Comparison of ENCODE assay signal across 30 mouse cellular contexts in genomic region chr1:195371131-195371530, GRCm38 (mm10).
A peak's percentile ranks its signal among the peaks of the same experiment; 100 is the strongest.
DNase-seq lines count a peak whose midpoint lies in the region; ATAC-seq and TF ChIP-seq lines count a peak whose summit lies in the region.
"Had no signal": no experiment of that assay in that cellular context is flagged by ENCODE, and none has a peak within 500 bp of the region (broad histone marks: within the 10 kb centered on the region; RNA-seq: fewer than 3 reads in every experiment).

No protein-coding gene starts in this region.

- WGBS in intestine, embryonic 14.5 days, result 81% methylated on average over 6 of the region's 6 CpGs
- 81% methylated on average over 6 of the region's 6 CpGs for WGBS in intestine, postnatal 0 days

- H3K9me3 ChIP-seq in intestine, embryonic 14.5 days (ENCODE audit: control insufficient read depth, low read length), result no peaks in the 10 kb centered on the region
- no peaks in the 10 kb centered on the region for H3K9me3 ChIP-seq in intestine, postnatal 0 days (ENCODE audit: control insufficient read depth)
- H3K9me3 ChIP-seq in E14TG2a.4 (ENCODE audit: low read length), result peaks cover 54% of the 10 kb centered on the region
- H3K9me3 ChIP-seq: embryonic facial prominence, embryonic 13.5 days; forebrain, embryonic 13.5 days; heart, embryonic 10.5 days; hindbrain, embryonic 15.5 days; kidney, embryonic 15.5 days; lung, embryonic 15.5 days; midbrain, embryonic 10.5 days; neural tube, embryonic 12.5 days had no signal

- H3K27me3 ChIP-seq in intestine, embryonic 14.5 days (replicated peaks; ENCODE audit: control insufficient read depth, insufficient read depth, low read length), result no peaks in the 10 kb centered on the region
- no peaks in the 10 kb centered on the region for H3K27me3 ChIP-seq in intestine, postnatal 0 days (replicated peaks; ENCODE audit: control insufficient read depth, insufficient read depth, low read length)
- no peaks in the 10 kb centered on the region for H3K27me3 ChIP-seq in E14TG2a.4 (ENCODE audit: insufficient read depth, low read length)
- H3K27me3 ChIP-seq: CH12.LX; embryonic facial prominence, embryonic 13.5 days; forebrain, embryonic 13.5 days; hindbrain, embryonic 15.5 days; kidney, embryonic 15.5 days; lung, embryonic 15.5 days; neural tube, embryonic 12.5 days had no signal

- no peaks in the 10 kb centered on the region for H3K4me1 ChIP-seq in intestine, embryonic 14.5 days (replicated peaks; ENCODE audit: control insufficient read depth, insufficient read depth, low read length)
- H3K4me1 ChIP-seq in intestine, postnatal 0 days (replicated peaks; ENCODE audit: control insufficient read depth, insufficient read depth, low read length), result no peaks in the 10 kb centered on the region
- H3K4me1 ChIP-seq in E14TG2a.4 (replicated peaks; ENCODE audit: low read depth, low read length), result no peaks in the 10 kb centered on the region
- H3K4me1 ChIP-seq: embryonic facial prominence, embryonic 13.5 days; forebrain, embryonic 13.5 days; heart, embryonic 10.5 days; hindbrain, embryonic 15.5 days; kidney, embryonic 15.5 days; lung, embryonic 15.5 days; midbrain, embryonic 10.5 days; neural tube, embryonic 12.5 days had no signal

- peak; percentile 1 for DNase-seq in embryo, embryonic 11 days
- no peak for DNase-seq in embryo, embryonic 10.5 days (ENCODE audit: low spot score)
- DNase-seq in intestine, embryonic 14.5 days (ENCODE audit: low spot score), result peak; percentile 51
- no peak for DNase-seq in adrenal gland, postnatal 25 days
- DNase-seq in spleen, postnatal 10 days (ENCODE audit: low spot score in 2 of 2), result no peak
- DNase-seq: cerebellum, adult 9-10 months; gastrocnemius, postnatal 36 days; heart, postnatal 4 days; kidney, postnatal 4 days; layer of hippocampus, adult 9-11 months; lung, postnatal 4 days; right cerebral cortex, postnatal 25 days; spleen, adult 18-20 months; thymus, postnatal 25 days had no signal

- H3K4me3 ChIP-seq in intestine, embryonic 14.5 days (ENCODE audit: low read depth, low read length), result no peak overlapping the region
- no peak overlapping the region for H3K4me3 ChIP-seq in intestine, postnatal 0 days (ENCODE audit: low read depth, low read length)
- H3K4me3 ChIP-seq in E14TG2a.4 (replicated peaks; ENCODE audit: low read length), result 0 out of 2 replicates have a peak overlapping the region, but pooled peaks have one; percentile 13
- H3K4me3 ChIP-seq: embryonic facial prominence, embryonic 13.5 days; forebrain, embryonic 13.5 days; heart, embryonic 10.5 days; hindbrain, embryonic 15.5 days; kidney, embryonic 15.5 days; left cerebral cortex, adult 2 months; lung, embryonic 15.5 days; midbrain, embryonic 10.5 days; neural tube, embryonic 12.5 days had no signal

- H3K4me2 ChIP-seq in intestine, embryonic 14.5 days (ENCODE audit: low read length), result no peak overlapping the region
- H3K4me2 ChIP-seq in intestine, postnatal 0 days (replicated peaks; ENCODE audit: low read depth), result no peak overlapping the region
- H3K4me2 ChIP-seq: embryonic facial prominence, embryonic 13.5 days; forebrain, embryonic 13.5 days; hindbrain, embryonic 15.5 days; kidney, embryonic 15.5 days; lung, embryonic 15.5 days; neural tube, embryonic 12.5 days had no signal

- ATAC-seq in intestine, embryonic 14.5 days (replicated peaks; ENCODE audit: low FRiP score, low TSS enrichment, low read depth), result no peak
- no peak for ATAC-seq in intestine, postnatal 0 days
- ATAC-seq in megakaryocyte progenitor cell, adult 5-6 weeks (replicated peaks; ENCODE audit: poor library complexity), result peak; percentile 34; the same call in 1 of the 2 replicates
- ATAC-seq: activated CD4-positive, CD25-positive, alpha-beta regulatory T cell, adult 4 months; forebrain, embryonic 13.5 days; intestine, embryonic 16.5 days had no signal

- H3K9ac ChIP-seq in intestine, embryonic 14.5 days (ENCODE audit: low read length), result no peak overlapping the region
- H3K9ac ChIP-seq in intestine, postnatal 0 days (ENCODE audit: low read depth, low read length), result no peak overlapping the region
- H3K9ac ChIP-seq: embryonic facial prominence, embryonic 13.5 days; forebrain, embryonic 13.5 days; hindbrain, embryonic 15.5 days; kidney, embryonic 15.5 days; liver, embryonic 14.5 days; lung, embryonic 15.5 days; neural tube, embryonic 12.5 days had no signal

- H3K27ac ChIP-seq in intestine, embryonic 14.5 days (ENCODE audit: low read depth), result no peak overlapping the region
- H3K27ac ChIP-seq in intestine, postnatal 0 days (ENCODE audit: low read depth, low read length), result no peak overlapping the region
- H3K27ac ChIP-seq: embryonic facial prominence, embryonic 13.5 days; forebrain, embryonic 13.5 days; heart, embryonic 10.5 days; hindbrain, embryonic 15.5 days; kidney, embryonic 15.5 days; left cerebral cortex, adult 2 months; liver, embryonic 14.5 days; lung, embryonic 15.5 days; midbrain, embryonic 10.5 days; neural tube, embryonic 12.5 days had no signal

- no peaks in the 10 kb centered on the region for H3K36me3 ChIP-seq in intestine, embryonic 14.5 days (ENCODE audit: control insufficient read depth, insufficient read depth, low read length)
- H3K36me3 ChIP-seq in intestine, postnatal 0 days (ENCODE audit: control insufficient read depth, insufficient read depth), result no peaks in the 10 kb centered on the region
- H3K36me3 ChIP-seq in E14TG2a.4 (ENCODE audit: insufficient read depth, low read length), result no peaks in the 10 kb centered on the region
- H3K36me3 ChIP-seq: embryonic facial prominence, embryonic 13.5 days; heart, embryonic 10.5 days; hindbrain, embryonic 15.5 days; kidney, embryonic 15.5 days; lung, embryonic 15.5 days; midbrain, embryonic 10.5 days; neural tube, embryonic 12.5 days had no signal

- TF ChIP-seq CTCF in intestine, postnatal 0 days (IDR thresholded peaks at IDR 0.05; ENCODE audit: low read depth), result no peak
- no peak for TF ChIP-seq CTCF in E14TG2a.4 (conservative IDR thresholded peaks at IDR 0.05; ENCODE audit: low read length)

Comparison
In these comparisons a context has a peak if more than half of its experiments do, and no peak if none do; other contexts are left out.
1. DNase-seq: peak in embryo, embryonic 11 days (single experiment) and intestine, embryonic 14.5 days (single experiment); none in embryo, embryonic 10.5 days (single experiment), adrenal gland, postnatal 25 days (single experiment) and spleen, postnatal 10 days (0 of 2).